Mouse (Mus musculus) heart, adult 18-20 months (tissue): ENCODE data around the gene Ccdc127. TPM values are rescaled to one million over a fixed set of nuclear protein-coding genes. Genes with fewer than 3 reads are reported as not detected.

Experiments
- DNase-seq, 2 experiments: peaks; one replicate each; pipeline ENCODE4 v3.0.0; 2021 to 2022; ENCODE audit warnings: mixed read lengths in 1 of 2
- long read RNA-seq, 2 experiments: library from polyadenylated mRNA; stranded (forward); transcript quantifications; one replicate each; pipeline ENCODE4 v2.0.0; 2021
- total RNA-seq, 2 experiments: library from RNA; stranded (reverse); gene quantifications; 2 replicates each; pipeline ENCODE4 v1.2.3; 2021

Ccdc127 gene
- 10 to 100 TPM; 47.2 to 55.2 TPM for total RNA-seq
- long read RNA-seq, experiment 1, full-length matches to known transcripts: 40 of 41 reads
- long read RNA-seq, experiment 1, partial matches to known transcripts: 0 of 41 reads
- long read RNA-seq, experiment 1, other reads (novel, unspliced or antisense): 1 of 41 reads
- long read RNA-seq, experiment 2, full-length matches to known transcripts: 21 of 21 reads
- long read RNA-seq, experiment 2, partial matches to known transcripts: 0 of 21 reads
- long read RNA-seq, experiment 2, other reads (novel, unspliced or antisense): 0 of 21 reads

GRCm38 (mm10) chr13:74349566-74350434 lies at the start of gene Ccdc127, which contains the start of gene Sdha:
TSS of gene Ccdc127 (plus strand) at chr13:74350309.
TSS of gene Sdha (minus strand) at chr13:74350280.
- DNase-seq: peak; percentile 96 to 97

DNA sequence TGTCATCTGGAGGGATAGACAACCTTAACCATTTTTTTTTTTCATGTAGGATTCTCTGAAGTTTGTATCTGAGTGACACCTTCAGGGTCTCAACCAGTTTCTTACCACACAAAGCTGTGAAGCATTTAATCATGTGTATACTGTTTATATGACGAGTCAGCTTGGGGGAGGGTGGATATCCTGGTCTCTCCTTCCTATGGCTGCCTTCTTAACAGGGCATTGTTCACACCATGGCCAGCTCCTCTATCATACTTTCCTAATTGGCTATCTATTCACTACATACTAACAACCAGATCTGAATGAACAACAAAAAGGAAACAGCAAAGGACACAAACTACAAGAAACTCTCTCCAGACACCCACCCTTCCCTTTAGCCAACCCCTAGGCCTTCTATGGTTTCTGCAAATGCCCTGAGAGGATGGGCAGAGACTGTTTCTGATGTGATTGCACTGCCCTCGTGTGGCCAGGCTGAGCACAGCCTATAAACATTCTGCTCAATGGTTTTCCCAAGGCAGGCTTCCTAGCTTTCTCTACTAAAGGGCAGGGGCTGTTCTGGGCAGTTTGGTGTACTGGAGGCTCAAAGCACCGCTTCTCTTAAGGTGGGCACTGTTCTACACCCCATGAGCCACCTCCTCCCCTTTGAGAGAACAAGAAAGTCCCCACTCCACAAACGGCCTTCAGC lies 49.0 kb upstream of the Ccdc127 start:
- DNase-seq: peak; percentile 56 to 85

DNA sequence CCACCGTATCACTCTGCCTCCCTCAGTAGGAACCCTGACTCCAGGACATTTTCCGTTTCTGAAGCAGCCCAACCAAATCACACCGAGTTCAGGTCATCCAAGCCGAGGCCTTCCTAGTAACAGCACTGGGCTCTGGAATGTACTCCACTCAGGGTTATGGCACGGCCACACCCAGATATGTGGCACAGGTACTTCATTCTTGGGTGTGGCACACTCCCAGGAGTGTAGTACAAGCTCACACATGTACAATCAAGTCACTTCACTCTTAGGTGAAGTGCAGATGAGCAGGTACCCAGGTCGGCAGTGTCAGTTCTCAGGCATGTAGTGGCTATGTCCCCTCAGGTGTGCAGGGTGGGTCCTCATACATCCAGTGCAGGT lies 48.5 kb upstream of the Ccdc127 start:
- no peak for DNase-seq

DNA sequence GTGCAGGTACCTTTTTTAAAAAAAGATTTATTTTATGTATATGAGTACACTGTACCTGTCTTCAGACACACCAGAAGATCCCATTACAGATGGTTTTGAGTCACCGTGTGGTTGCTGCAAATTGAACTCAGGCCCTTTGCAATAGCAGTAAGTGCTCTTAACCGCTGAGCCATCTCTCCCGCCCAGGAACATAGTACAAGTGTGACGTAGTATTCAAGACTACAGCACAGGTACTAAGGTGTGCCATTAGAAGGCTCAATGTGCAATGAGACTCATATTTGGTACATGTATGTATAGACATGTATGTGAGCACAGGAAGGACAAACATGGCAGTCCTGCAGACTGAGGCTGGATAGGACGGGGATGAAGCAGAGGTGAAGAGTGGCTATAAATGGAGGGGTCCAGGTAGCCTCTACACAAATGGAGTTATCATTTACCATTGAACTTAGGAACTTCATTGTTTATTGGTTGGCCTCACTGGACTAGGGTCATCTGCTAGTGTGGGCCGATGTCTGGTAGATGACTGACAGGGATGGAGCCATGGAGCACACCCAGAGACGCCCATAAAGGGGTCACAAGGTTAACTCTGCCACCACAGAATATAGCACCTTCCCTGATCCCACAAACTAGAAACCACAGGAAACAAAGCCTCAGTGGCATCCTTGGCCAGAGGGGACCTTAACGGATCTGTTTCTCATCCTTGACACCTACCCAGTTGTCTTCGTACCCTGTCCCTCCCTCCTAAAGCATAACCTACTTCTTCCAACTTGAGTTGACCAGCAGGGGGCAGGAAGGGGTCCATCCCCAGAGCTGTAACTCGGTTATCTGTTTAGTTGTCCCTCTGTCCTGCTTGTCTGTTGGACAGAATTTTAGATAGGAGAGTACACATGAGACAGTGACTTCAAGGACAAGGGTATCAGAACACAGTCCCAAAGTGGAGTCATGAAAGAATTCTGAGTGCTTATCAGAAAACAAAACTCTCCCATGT lies 47.8 kb upstream of the Ccdc127 start:
- DNase-seq: no peak

GRCm38 (mm10) chr13:74305380-74305779 lies 44.7 kb upstream of the Ccdc127 start:
- no peak for DNase-seq

DNA sequence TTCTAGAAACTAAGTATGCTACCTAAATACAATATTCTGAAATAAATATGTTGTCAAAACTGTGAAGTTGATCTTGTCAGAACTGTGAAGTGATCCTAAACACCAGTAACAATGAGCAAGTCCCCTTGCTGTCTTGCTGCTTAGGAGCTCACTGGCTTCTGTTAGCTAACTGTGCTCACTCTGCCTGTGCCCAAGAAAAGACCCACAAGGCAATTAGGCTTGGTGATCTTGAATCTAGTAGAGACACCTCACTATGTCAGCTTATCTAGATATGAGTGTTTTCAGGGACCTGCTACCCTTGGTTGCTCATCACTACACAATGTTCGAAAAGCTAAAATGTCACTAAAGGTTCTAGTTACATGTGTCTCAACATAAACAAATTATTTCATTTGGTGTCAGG lies 44.3 kb upstream of the Ccdc127 start:
- DNase-seq: no peak

- DNase-seq: no peak
Observed at GRCm38 (mm10) chr13:74314616-74315015, 35.5 kb upstream of the Ccdc127 start.

GRCm38 (mm10) chr13:74316386-74316785 lies 33.7 kb upstream of the Ccdc127 start:
- no peak for DNase-seq

GRCm38 (mm10) chr13:74316789-74317169 lies 33.3 kb upstream of the Ccdc127 start:
- DNase-seq: no peak

GRCm38 (mm10) chr13:74317170-74317849 lies 32.8 kb upstream of the Ccdc127 start, which contains the start of gene Pdcd6:
TSS of gene Pdcd6 (minus strand) at chr13:74317580.
- DNase-seq: peak; percentile 95 to 98

GRCm38 (mm10) chr13:74329321-74329720 lies 20.8 kb upstream of the Ccdc127 start:
- no peak for DNase-seq

- peak in 1 of 2 experiments; percentile 27 for DNase-seq
Observed at GRCm38 (mm10) chr13:74341036-74341435, 9.1 kb upstream of the Ccdc127 start.

- no peak for DNase-seq
Observed at GRCm38 (mm10) chr13:74350435-74350906, 362 bp downstream of the Ccdc127 start.

GRCm38 (mm10) chr13:74356491-74356890 lies 6.4 kb downstream of the Ccdc127 start:
- no peak for DNase-seq

- no peak for DNase-seq
Observed at GRCm38 (mm10) chr13:74362218-74362617, 12.1 kb downstream of the Ccdc127 start.

GRCm38 (mm10) chr13:74363176-74363858 lies 13.2 kb downstream of the Ccdc127 start:
- DNase-seq: peak in 1 of 2 experiments; percentile 39

DNA sequence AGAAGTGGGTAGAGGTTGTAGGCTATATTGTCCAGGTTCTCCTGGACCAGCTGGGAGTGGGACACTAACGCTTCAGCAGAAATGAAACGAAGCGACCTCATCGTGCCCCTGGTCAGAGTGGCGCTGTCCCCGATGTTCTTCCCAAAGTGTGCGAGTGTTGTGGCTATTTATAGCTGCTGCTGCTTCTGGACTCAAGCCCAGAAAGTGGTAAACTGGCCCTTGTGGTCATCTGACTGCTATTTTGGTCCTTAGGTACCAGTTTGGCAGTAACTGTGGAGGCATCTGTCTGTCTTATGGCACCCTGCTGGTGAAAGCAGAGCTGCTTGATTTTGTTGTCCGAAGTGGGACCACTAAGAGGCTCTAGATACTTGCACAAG lies 13.7 kb downstream of the Ccdc127 start, which contains the start of gene Lrrc14b:
Gene Lrrc14b, minus strand, starts transcription at position 147 of the 377 bp plus-strand sequence.
- DNase-seq: peak; percentile 80 to 85

GRCm38 (mm10) chr13:74381533-74382276 lies 31.6 kb downstream of the Ccdc127 start:
- peak in 1 of 2 experiments; percentile 10 for DNase-seq

GRCm38 (mm10) chr13:74382289-74382688 lies 32.2 kb downstream of the Ccdc127 start:
- no peak for DNase-seq
